Mouse (Mus musculus): Measurements from ENCODE around the gene Mymk. TPM values are rescaled to one million over a fixed set of nuclear protein-coding genes. Genes with fewer than 3 reads are reported as not detected.

The Mymk gene
- polyA plus RNA-seq, 1 experiment from 2014 or later = 12.1 TPM

GRCm38 (mm10) chr2:27096341-27096981 lies 24.5 kb upstream of the Mymk start:
- WGBS = 59% methylated on average over 13 of the region's 13 CpGs

DNA sequence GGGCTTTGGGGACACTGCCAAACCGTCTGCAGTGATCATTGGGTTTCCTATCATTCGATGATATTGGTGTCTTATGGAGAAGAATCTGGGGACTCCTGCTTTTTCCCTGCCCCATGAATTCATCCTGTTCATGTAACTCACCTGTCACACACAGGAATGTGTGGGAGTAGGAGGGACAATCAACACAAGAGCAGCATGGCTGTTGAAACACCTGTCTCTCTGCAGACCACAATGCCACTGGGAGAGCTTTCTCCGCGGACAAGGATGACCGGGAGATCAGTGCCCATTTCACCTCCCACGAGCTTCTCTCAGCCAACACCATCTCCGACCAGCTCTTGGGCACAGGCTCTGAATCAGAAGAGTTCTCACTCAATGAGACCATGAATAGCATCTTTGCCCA lies 23.2 kb upstream of the Mymk start:
- WGBS = 91% methylated on average over 7 of the region's 7 CpGs
- Histone ChIP-seq H3K9me3 (no peaks in the 10 kb centered on the region), H3K4me2 (replicated peaks) (no peak overlapping the region), H3K36me3 (no peaks in the 10 kb centered on the region), H3K27me3 (no peaks in the 10 kb centered on the region; the same call in 1 of the 2 replicates), H3K4me1 (peaks cover 27% of the 10 kb centered on the region), H3K9ac (no peak overlapping the region), H3K4me3 (no peak overlapping the region), H3K27ac (no peak overlapping the region)
- ATAC-seq (ENCODE audit: insufficient number of reproducible peaks, insufficient read depth, low FRiP score, low TSS enrichment) = no peak

More at GRCm38 (mm10) chr2:27096341-27096981, 24.5 kb upstream of the Mymk start:
- H3K4me2 ChIP-seq (replicated peaks) = no peak overlapping the region
- no peak overlapping the region for H3K4me3 ChIP-seq
- no peaks in the 10 kb centered on the region for H3K9me3 ChIP-seq
- H3K9ac ChIP-seq = no peak overlapping the region
- no peaks in the 10 kb centered on the region for H3K36me3 ChIP-seq
- H3K4me1 ChIP-seq = peaks cover 27% of the 10 kb centered on the region
- no peak overlapping the region for H3K27ac ChIP-seq
- no peak for ATAC-seq (ENCODE audit: insufficient number of reproducible peaks, insufficient read depth, low FRiP score, low TSS enrichment)
- no peaks in the 10 kb centered on the region; the same call in 1 of the 2 replicates for H3K27me3 ChIP-seq

DNA sequence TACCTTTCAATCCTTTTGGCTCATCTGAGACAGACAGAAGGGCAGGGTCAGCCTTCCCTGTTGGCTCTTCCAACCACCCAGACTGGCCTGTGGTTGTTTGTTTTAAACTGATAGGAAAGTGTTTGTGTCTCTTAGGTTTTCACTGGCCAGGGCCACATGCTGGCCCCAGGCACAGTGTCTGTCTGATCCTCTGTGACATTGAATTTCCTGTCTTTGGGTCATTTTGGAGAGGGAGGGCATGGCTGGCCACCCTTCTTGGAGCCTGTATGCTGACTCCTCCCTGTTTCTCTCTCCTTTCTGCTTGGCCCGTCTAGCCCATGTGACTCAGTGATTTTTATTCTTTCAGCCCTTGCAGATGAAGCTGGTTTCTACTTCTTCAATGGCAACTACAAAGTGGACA lies 17.3 kb upstream of the Mymk start:
- Histone ChIP-seq H3K36me3 (no peaks in the 10 kb centered on the region), H3K4me3 (no peak overlapping the region), H3K27me3 (no peaks in the 10 kb centered on the region), H3K9ac (no peak overlapping the region), H3K27ac (no peak overlapping the region), H3K9me3 (no peaks in the 10 kb centered on the region), H3K4me1 (peaks cover 21% of the 10 kb centered on the region), H3K4me2 (replicated peaks) (no peak overlapping the region)
- WGBS = 48% methylated on average over 1 of the region's 1 CpGs
- no peak for ATAC-seq (ENCODE audit: insufficient number of reproducible peaks, insufficient read depth, low FRiP score, low TSS enrichment)

DNA sequence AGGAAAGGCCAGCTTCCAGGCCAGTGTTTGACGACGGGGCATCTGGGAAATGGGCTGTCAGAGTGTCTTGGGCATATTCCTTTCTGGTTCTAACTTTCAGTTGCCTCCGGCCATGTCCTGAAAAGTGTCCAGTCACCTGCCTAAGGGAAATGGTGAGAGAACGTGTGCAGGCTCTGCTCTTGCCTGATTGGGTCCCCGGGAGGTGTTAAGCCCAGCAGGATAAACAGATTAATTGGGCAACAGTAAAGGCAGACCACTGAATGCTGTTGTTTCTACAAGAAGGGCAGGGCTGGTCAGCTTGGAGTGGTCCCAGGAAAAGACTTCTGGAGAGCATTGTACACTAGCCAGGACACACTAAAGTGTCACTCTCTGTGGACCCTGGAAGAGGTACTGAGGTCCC lies 16.7 kb upstream of the Mymk start:
- Histone ChIP-seq H3K9ac (no peak overlapping the region), H3K9me3 (no peaks in the 10 kb centered on the region), H3K27ac (peak overlapping the region; percentile 19; the same call in 1 of the 2 replicates), H3K36me3 (no peaks in the 10 kb centered on the region), H3K4me1 (peaks cover 23% of the 10 kb centered on the region), H3K4me2 (replicated peaks) (no peak overlapping the region), H3K4me3 (no peak overlapping the region), H3K27me3 (no peaks in the 10 kb centered on the region)
- ATAC-seq (ENCODE audit: insufficient number of reproducible peaks, insufficient read depth, low FRiP score, low TSS enrichment) = no peak
- 69% methylated on average over 5 of the region's 5 CpGs for WGBS

GRCm38 (mm10) chr2:27088071-27088644 lies 16.2 kb upstream of the Mymk start:
- peak overlapping the region; percentile 23; the same call in 1 of the 2 replicates for H3K27ac ChIP-seq
- no peak overlapping the region for H3K4me3 ChIP-seq
- WGBS = 70% methylated on average over 18 of the region's 18 CpGs
- no peak overlapping the region for H3K4me2 ChIP-seq (replicated peaks)
- no peak overlapping the region for H3K9ac ChIP-seq
- H3K27me3 ChIP-seq = no peaks in the 10 kb centered on the region
- H3K9me3 ChIP-seq = no peaks in the 10 kb centered on the region
- no peak for ATAC-seq (ENCODE audit: insufficient number of reproducible peaks, insufficient read depth, low FRiP score, low TSS enrichment)
- H3K36me3 ChIP-seq = no peaks in the 10 kb centered on the region
- peaks cover 25% of the 10 kb centered on the region for H3K4me1 ChIP-seq

- Histone ChIP-seq H3K9ac (no peak overlapping the region), H3K4me2 (replicated peaks) (no peak overlapping the region), H3K9me3 (no peaks in the 10 kb centered on the region), H3K27me3 (no peaks in the 10 kb centered on the region), H3K4me3 (no peak overlapping the region), H3K27ac (no peak overlapping the region), H3K36me3 (no peaks in the 10 kb centered on the region), H3K4me1 (peaks cover 25% of the 10 kb centered on the region)
- WGBS = 94% methylated on average over 5 of the region's 5 CpGs
- no peak for ATAC-seq (ENCODE audit: insufficient number of reproducible peaks, insufficient read depth, low FRiP score, low TSS enrichment)
Observed at GRCm38 (mm10) chr2:27087581-27087980, 15.6 kb upstream of the Mymk start.

- Histone ChIP-seq H3K27me3 (no peaks in the 10 kb centered on the region), H3K4me1 (peaks cover 25% of the 10 kb centered on the region), H3K9me3 (no peaks in the 10 kb centered on the region), H3K4me3 (no peak overlapping the region), H3K27ac (0 out of 2 replicates have a peak overlapping the region, but pooled peaks have one; percentile 61), H3K9ac (no peak overlapping the region), H3K4me2 (replicated peaks) (no peak overlapping the region), H3K36me3 (no peaks in the 10 kb centered on the region)
- ATAC-seq (ENCODE audit: insufficient number of reproducible peaks, insufficient read depth, low FRiP score, low TSS enrichment) = no peak
- 86% methylated on average over 4 of the region's 4 CpGs for WGBS
Observed at GRCm38 (mm10) chr2:27086483-27087010, 14.6 kb upstream of the Mymk start.

DNA sequence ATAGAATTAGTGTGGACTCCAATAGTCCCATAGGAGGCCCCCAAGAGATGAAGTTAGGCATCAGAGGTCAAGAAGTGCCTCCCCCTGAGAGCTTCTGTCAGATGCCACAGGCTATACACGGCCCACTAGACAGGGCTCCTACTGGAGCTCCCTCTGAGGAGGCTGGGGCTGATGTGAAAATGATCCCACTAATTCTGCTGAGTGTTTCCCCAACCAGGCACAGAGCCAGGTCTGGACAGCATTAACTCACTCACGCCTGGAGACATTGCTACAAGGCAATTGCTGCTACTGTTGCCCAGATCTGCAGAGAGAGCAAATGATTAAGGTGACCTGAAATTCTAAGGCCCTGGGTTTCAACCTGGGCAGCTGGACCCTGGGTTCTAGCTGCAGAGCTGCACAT lies 13.8 kb upstream of the Mymk start:
- ATAC-seq (ENCODE audit: insufficient number of reproducible peaks, insufficient read depth, low FRiP score, low TSS enrichment) = 0 out of 2 replicates have a peak, but pooled peaks have one; percentile 30
- Histone ChIP-seq H3K9me3 (no peaks in the 10 kb centered on the region), H3K27ac (peak overlapping the region; percentile 61; the same call in 1 of the 2 replicates), H3K4me1 (peaks cover 25% of the 10 kb centered on the region), H3K4me3 (no peak overlapping the region), H3K9ac (no peak overlapping the region), H3K27me3 (no peaks in the 10 kb centered on the region), H3K4me2 (replicated peaks) (no peak overlapping the region), H3K36me3 (no peaks in the 10 kb centered on the region)
- WGBS = 16% methylated on average over 2 of the region's 2 CpGs

- H3K4me2 ChIP-seq (replicated peaks) = no peak overlapping the region
- H3K27ac ChIP-seq = no peak overlapping the region
- no peaks in the 10 kb centered on the region for H3K27me3 ChIP-seq
- H3K4me3 ChIP-seq = no peak overlapping the region
- no peaks in the 10 kb centered on the region for H3K36me3 ChIP-seq
- ATAC-seq (ENCODE audit: insufficient number of reproducible peaks, insufficient read depth, low FRiP score, low TSS enrichment) = no peak
- no peaks in the 10 kb centered on the region for H3K9me3 ChIP-seq
- WGBS = 48% methylated on average over 8 of the region's 8 CpGs
- peaks cover 28% of the 10 kb centered on the region for H3K4me1 ChIP-seq
- no peak overlapping the region for H3K9ac ChIP-seq
Observed at GRCm38 (mm10) chr2:27084963-27085362, 13.0 kb upstream of the Mymk start.

GRCm38 (mm10) chr2:27083761-27084475 lies 11.9 kb upstream of the Mymk start:
- Histone ChIP-seq H3K27me3 (no peaks in the 10 kb centered on the region), H3K36me3 (no peaks in the 10 kb centered on the region), H3K4me1 (peaks cover 39% of the 10 kb centered on the region), H3K4me3 (no peak overlapping the region), H3K9me3 (no peaks in the 10 kb centered on the region), H3K9ac (no peak overlapping the region), H3K27ac (no peak overlapping the region), H3K4me2 (replicated peaks) (no peak overlapping the region)
- no peak for ATAC-seq (ENCODE audit: insufficient number of reproducible peaks, insufficient read depth, low FRiP score, low TSS enrichment)
- WGBS = 63% methylated on average over 12 of the region's 12 CpGs

DNA sequence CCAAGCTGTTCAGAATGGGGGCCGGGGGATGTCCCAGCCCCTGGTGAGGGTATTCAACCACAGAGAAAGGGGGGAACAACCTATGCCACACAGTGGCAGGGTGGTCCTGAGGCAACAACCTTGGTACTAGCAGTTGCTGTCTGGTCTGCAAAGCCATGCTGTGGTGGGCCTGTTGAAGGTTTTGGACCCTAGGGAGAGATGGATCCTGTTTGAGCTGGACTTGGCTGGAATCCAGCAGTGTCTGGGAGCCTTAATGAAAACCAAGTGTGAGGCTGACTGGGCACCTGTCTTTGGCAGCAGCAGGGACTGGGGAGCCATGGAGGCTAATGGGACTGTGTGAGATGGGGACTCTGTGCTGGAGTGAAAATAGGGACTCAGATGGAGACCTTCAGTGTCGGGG lies 7.7 kb upstream of the Mymk start:
- no peaks in the 10 kb centered on the region for H3K36me3 ChIP-seq
- no peaks in the 10 kb centered on the region for H3K9me3 ChIP-seq
- WGBS = 25% methylated on average over 2 of the region's 2 CpGs
- H3K4me1 ChIP-seq = peaks cover 31% of the 10 kb centered on the region
- peak overlapping the region; percentile 43 for H3K4me2 ChIP-seq (replicated peaks)
- H3K4me3 ChIP-seq = 0 out of 2 replicates have a peak overlapping the region, but pooled peaks have one; percentile 12
- H3K9ac ChIP-seq = no peak overlapping the region
- H3K27me3 ChIP-seq = peaks cover 5% of the 10 kb centered on the region; the same call in 1 of the 2 replicates
- peak; percentile 31; the same call in 1 of the 2 replicates for ATAC-seq (ENCODE audit: insufficient number of reproducible peaks, insufficient read depth, low FRiP score, low TSS enrichment)
- peak overlapping the region; percentile 74 for H3K27ac ChIP-seq
